Mouse (Mus musculus) cortical plate, adult 2 months (tissue): ENCODE results near the gene Slc7a12.

Experiments used
- CTCF ChIP-seq: fragments of 200-500 bp; IDR thresholded peaks from 2 replicates; pipeline ENCODE4 v1.5.1; 2011; ENCODE audit warnings: mild to moderate bottlenecking, control low read depth, low read length; ENCODE audit not compliant: insufficient read depth; ENCODE audit errors: extremely low read depth
- POLR2A ChIP-seq: fragments of 200-500 bp; IDR thresholded peaks from 2 replicates; pipeline ENCODE4 v1.6.1; 2011; ENCODE audit warnings: mild to moderate bottlenecking, low read length, control low read depth; ENCODE audit not compliant: insufficient read depth; ENCODE audit errors: extremely low read depth

DNA sequence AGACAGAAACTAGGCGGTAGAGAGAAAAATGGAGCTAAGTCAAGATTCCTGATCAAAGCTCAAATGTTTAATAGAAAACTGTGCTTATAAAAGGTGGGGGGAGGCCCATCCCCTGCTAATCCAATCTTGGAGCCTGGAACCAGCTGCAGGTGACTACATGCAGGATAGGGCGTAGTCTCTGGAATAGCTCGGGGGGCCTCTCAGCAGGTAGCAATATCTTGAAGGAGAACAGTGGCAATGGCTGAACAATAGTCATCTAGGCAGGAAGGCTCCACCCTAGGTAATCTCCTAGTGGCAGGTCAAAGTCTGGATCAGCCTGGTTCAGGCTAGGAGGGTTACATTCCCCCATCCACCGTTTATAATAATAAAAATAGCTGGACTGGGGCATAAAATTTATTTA is 34.5 kb upstream of the Slc7a12 start:
- TF ChIP-seq CTCF (no peak), POLR2A (no peak)
